Mouse (Mus musculus): ENCODE results near the gene Ccn2.

DNA sequence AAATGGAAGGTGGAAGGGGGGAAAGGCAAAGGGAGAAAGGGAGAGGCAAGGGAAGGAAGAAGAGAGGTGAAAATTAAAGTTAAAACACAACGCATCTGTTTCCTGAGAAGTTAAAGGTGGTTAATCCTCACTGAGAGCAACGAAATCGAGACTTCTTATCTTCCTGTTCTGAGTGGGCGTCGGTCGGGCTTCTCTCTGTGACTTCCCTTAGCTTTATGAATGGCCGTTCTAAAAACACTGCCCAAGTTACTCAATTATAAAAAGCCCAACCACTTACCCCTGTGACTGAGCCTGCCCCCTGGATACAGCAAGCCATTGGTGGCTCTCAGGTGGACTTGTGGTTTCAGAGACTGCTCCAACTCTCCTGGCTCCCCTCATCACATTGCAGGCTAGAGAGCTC, 2.3 kb upstream of the Ccn2 start:
- no peak for TF ChIP-seq CTCF (IDR thresholded peaks at IDR 0.05)
- no peak for TF ChIP-seq EP300 (IDR thresholded peaks at IDR 0.05)
